Mouse (Mus musculus) c-Kit-negative CD71-positive TER-119-positive erythroid progenitor cells, embryonic 14.5 days (primary cell): Measurements from ENCODE around the gene Cnih1.
"Not testable (repeated sequence)": the region's sequence is repeated elsewhere in the genome, so short reads cannot be mapped to it uniquely, and the experiment has no call there.

ENCODE experiments used
- DNase-seq: peaks from one replicate; pipeline ENCODE4 v3.0.0-alpha.2; 2013; ENCODE audit warnings: low read depth, low spot score

The Cnih1 gene

GRCm38 (mm10) chr14:46787787-46788504 lies at the start of gene Cnih1:
TSS of gene Cnih1 (minus strand) at chr14:46788411.
- DNase-seq = peak; percentile 80

- DNase-seq = peak; percentile 26
These were observed 44.4 kb upstream of the Cnih1 start for GRCm38 (mm10) chr14:46832354-46833272.

- DNase-seq = peak; percentile 96
These were observed 43.7 kb upstream of the Cnih1 start, which contains the start of gene Cgrrf1 for GRCm38 (mm10) chr14:46831837-46832333. TSS of gene Cgrrf1 (plus strand) at chr14:46832125.

GRCm38 (mm10) chr14:46831295-46831694 lies 43.1 kb upstream of the Cnih1 start:
- peak; percentile 32 for DNase-seq

- DNase-seq = peak; percentile 27
These were observed 39.2 kb upstream of the Cnih1 start for GRCm38 (mm10) chr14:46827430-46827829.

GRCm38 (mm10) chr14:46823996-46824395 lies 35.8 kb upstream of the Cnih1 start:
- DNase-seq = no peak

GRCm38 (mm10) chr14:46821873-46822716 lies 33.9 kb upstream of the Cnih1 start, which contains the start of gene Gmfb:
TSS of gene Gmfb (minus strand) at chr14:46822242.
- peak; percentile 82 for DNase-seq

- peak; percentile 22 for DNase-seq
These were observed 33.2 kb upstream of the Cnih1 start for GRCm38 (mm10) chr14:46821271-46821872.

GRCm38 (mm10) chr14:46819961-46820360 lies 31.8 kb upstream of the Cnih1 start:
- DNase-seq = not testable (repeated sequence)

GRCm38 (mm10) chr14:46818743-46819142 lies 30.5 kb upstream of the Cnih1 start:
- no peak for DNase-seq

GRCm38 (mm10) chr14:46816916-46817622 lies 28.9 kb upstream of the Cnih1 start:
- DNase-seq = no peak

GRCm38 (mm10) chr14:46815640-46816039 lies 27.4 kb upstream of the Cnih1 start:
- DNase-seq = peak; percentile 33

- no peak for DNase-seq
These were observed 19.7 kb upstream of the Cnih1 start for GRCm38 (mm10) chr14:46807927-46808326.

GRCm38 (mm10) chr14:46806186-46806585 lies 18.0 kb upstream of the Cnih1 start:
- no peak for DNase-seq

GRCm38 (mm10) chr14:46803791-46804190 lies 15.6 kb upstream of the Cnih1 start:
- no peak for DNase-seq

- no peak for DNase-seq
These were observed 15.0 kb upstream of the Cnih1 start for GRCm38 (mm10) chr14:46803259-46803658.

- DNase-seq = no peak
These were observed 12.6 kb upstream of the Cnih1 start for GRCm38 (mm10) chr14:46800684-46801345.

GRCm38 (mm10) chr14:46794157-46794556 lies 5.9 kb upstream of the Cnih1 start:
- no peak for DNase-seq

GRCm38 (mm10) chr14:46790723-46791122 lies 2.5 kb upstream of the Cnih1 start:
- DNase-seq = no peak

GRCm38 (mm10) chr14:46790303-46790702 lies 2.1 kb upstream of the Cnih1 start:
- DNase-seq = no peak
